Mouse (Mus musculus) myocyte (in vitro differentiated cells): ENCODE results near the gene Mtx1. TPM values are rescaled to one million over a fixed set of nuclear protein-coding genes. Genes with fewer than 3 reads are reported as not detected.

Experiments used
- H3K27me3 ChIP-seq: one replicate; pipeline ENCODE4 v1.6.1; 2011; ENCODE audit not compliant: control insufficient read depth, insufficient read depth, insufficient read length
- H3K36me3 ChIP-seq: one replicate; pipeline ENCODE4 v1.6.1; 2011; ENCODE audit not compliant: control insufficient read depth, insufficient read depth
- H3K4me2 ChIP-seq: one replicate; pipeline ENCODE4 v1.6.1; 2011; ENCODE audit warnings: low read depth, control low read depth
- H3K4me3 ChIP-seq: one replicate; pipeline ENCODE4 v1.5.1; 2011; ENCODE audit warnings: mild to moderate bottlenecking, control low read depth, moderate library complexity
- H3K79me2 ChIP-seq: one replicate; pipeline ENCODE4 v1.6.1; 2011; ENCODE audit not compliant: control insufficient read depth, insufficient read depth
- H3ac ChIP-seq: one replicate; pipeline ENCODE4 v1.6.1; 2011; ENCODE audit not compliant: control insufficient read depth, insufficient read length
- CEBPB ChIP-seq: IDR thresholded peaks from 2 replicates; pipeline ENCODE4 v1.6.1; 2011; ENCODE audit warnings: mild to moderate bottlenecking, moderate library complexity; ENCODE audit not compliant: poor library complexity, insufficient read depth, severe bottlenecking
- E2F4 ChIP-seq: IDR thresholded peaks from one replicate; pipeline ENCODE4 v1.6.1; 2011; ENCODE audit warnings: mild to moderate bottlenecking, control low read depth, moderate library complexity; ENCODE audit not compliant: insufficient read depth
- MAX ChIP-seq: IDR thresholded peaks from one replicate; pipeline ENCODE4 v1.6.1; 2011; ENCODE audit warnings: low read depth, mild to moderate bottlenecking, control low read depth
- MYOD1 ChIP-seq, 3 experiments: IDR thresholded peaks; one replicate each; pipeline ENCODE4 v1.6.1; 2011; ENCODE audit warnings: control low read depth in 2 of 3, low read depth in 2 of 3, mild to moderate bottlenecking in 2 of 3, moderate library complexity in 1 of 3; ENCODE audit not compliant: insufficient read length in 2 of 3, control insufficient read depth in 1 of 3
- MYOG ChIP-seq, 3 experiments: IDR thresholded peaks; one replicate each; pipeline ENCODE4 v1.6.1; 2011; ENCODE audit warnings: control low read depth in 2 of 3, low read depth in 2 of 3, mild to moderate bottlenecking in 2 of 3; ENCODE audit not compliant: insufficient read length in 2 of 3, control insufficient read depth in 1 of 3, insufficient read depth in 1 of 3
- POLR2A ChIP-seq: IDR thresholded peaks from one replicate; pipeline ENCODE4 v1.6.1; 2011; ENCODE audit warnings: low read depth, mild to moderate bottlenecking, control low read depth, moderate library complexity; ENCODE audit not compliant: insufficient read length
- POLR2AphosphoS2 ChIP-seq: IDR thresholded peaks from one replicate; pipeline ENCODE4 v1.6.1; 2011; ENCODE audit warnings: low read depth, control low read depth; ENCODE audit not compliant: insufficient read length
- REST ChIP-seq: IDR thresholded peaks from one replicate; pipeline ENCODE4 v1.6.1; 2011; ENCODE audit warnings: mild to moderate bottlenecking, control low read depth, moderate library complexity; ENCODE audit not compliant: insufficient read depth, insufficient read length
- SRF ChIP-seq: IDR thresholded peaks from one replicate; pipeline ENCODE4 v1.6.1; 2011; ENCODE audit warnings: low read depth; ENCODE audit not compliant: control insufficient read depth, insufficient read length
- TCF12 ChIP-seq: IDR thresholded peaks from one replicate; pipeline ENCODE4 v1.6.1; 2011; ENCODE audit warnings: mild to moderate bottlenecking, control low read depth; ENCODE audit not compliant: poor library complexity, insufficient read depth, severe bottlenecking
- TCF3 ChIP-seq: IDR thresholded peaks from one replicate; pipeline ENCODE4 v1.6.1; 2011; ENCODE audit warnings: low read depth, control low read depth; ENCODE audit not compliant: insufficient read length
- USF1 ChIP-seq: IDR thresholded peaks from one replicate; pipeline ENCODE4 v1.6.1; 2011; ENCODE audit warnings: low read depth, mild to moderate bottlenecking, control low read depth, moderate library complexity
- polyA plus RNA-seq: library from polyadenylated mRNA; unstranded; fragments of >200 nt; fragmentation: generic; extraction: Trizol; gene quantifications from one replicate; pipeline ENCODE4 v1.2.1, GENCODE M21; 2012; ENCODE audit warnings: missing spikeins

Gene Mtx1
- polyA plus RNA-seq, 1 experiment, result 114 TPM

GRCm38 (mm10) chr3:89202253-89203141 is 24.4 kb downstream of the Mtx1 start, which contains the start of gene Gba:
TSS of gene Gba (plus strand) at chr3:89202928.
- Histone ChIP-seq H3K79me2 (peaks cover 6% of the 10 kb centered on the region), H3K27me3 (no peaks in the 10 kb centered on the region), H3K4me3 (peak within 1 kb of the TSS; percentile 29), H3ac (no peak within 1 kb of the TSS), H3K36me3 (peaks cover 5% of the 10 kb centered on the region), H3K4me2 (peak within 1 kb of the TSS; percentile 93)
- TF ChIP-seq TCF3 (no peak), MYOG (IDR thresholded peaks at IDR 0.05; ENCODE audit: control insufficient read depth in 1 of 3, insufficient read depth in 1 of 3, insufficient read length in 2 of 3, low read depth in 2 of 3) (no peak), USF1 (peak; percentile 100), CEBPB (0 out of 2 replicates have a peak, but pooled peaks have one; percentile 19), TCF12 (no peak)

- no peaks in the 10 kb centered on the region for H3K27me3 ChIP-seq
- H3ac ChIP-seq, result no peak overlapping the region
- no peak overlapping the region for H3K4me2 ChIP-seq
- no peak overlapping the region for H3K4me3 ChIP-seq
- H3K79me2 ChIP-seq, result peaks cover 6% of the 10 kb centered on the region
- no peaks in the 10 kb centered on the region for H3K36me3 ChIP-seq
- TF ChIP-seq POLR2A, result no peak
Measured at GRCm38 (mm10) chr3:89199839-89200238, 27.0 kb downstream of the Mtx1 start.

GRCm38 (mm10) chr3:89195979-89196877 is 30.7 kb downstream of the Mtx1 start:
- H3ac ChIP-seq, result no peak overlapping the region
- H3K4me2 ChIP-seq, result peak overlapping the region; percentile 80
- no peaks in the 10 kb centered on the region for H3K79me2 ChIP-seq
- TF ChIP-seq POLR2A (peak; percentile 78), POLR2AphosphoS2 (peak; percentile 86), REST (no peak), MYOG (IDR thresholded peaks at IDR 0.05; ENCODE audit: control insufficient read depth in 1 of 3, insufficient read depth in 1 of 3, insufficient read length in 2 of 3, low read depth in 2 of 3) (no peak)
- H3K4me3 ChIP-seq, result peak overlapping the region; percentile 31
- H3K36me3 ChIP-seq, result no peaks in the 10 kb centered on the region
- no peaks in the 10 kb centered on the region for H3K27me3 ChIP-seq

GRCm38 (mm10) chr3:89193853-89194252 is 33.0 kb downstream of the Mtx1 start:
- no peak for TF ChIP-seq POLR2AphosphoS2
- no peak for TF ChIP-seq USF1
- TF ChIP-seq MAX, result no peak
- TF ChIP-seq MYOD1 (IDR thresholded peaks at IDR 0.05; ENCODE audit: control insufficient read depth in 1 of 3, insufficient read length in 2 of 3, low read depth in 2 of 3), result no peak
- TF ChIP-seq REST, result no peak
- TF ChIP-seq TCF12, result no peak
- TF ChIP-seq POLR2A, result no peak
- no peak for TF ChIP-seq TCF3
- no peak for TF ChIP-seq SRF
- TF ChIP-seq E2F4, result no peak
- TF ChIP-seq CEBPB, result no peak
- no peak for TF ChIP-seq MYOG (IDR thresholded peaks at IDR 0.05; ENCODE audit: control insufficient read depth in 1 of 3, insufficient read depth in 1 of 3, insufficient read length in 2 of 3, low read depth in 2 of 3)
- no peak overlapping the region for H3K4me2 ChIP-seq
- no peak overlapping the region for H3K4me3 ChIP-seq
- H3K79me2 ChIP-seq, result no peaks in the 10 kb centered on the region
- no peaks in the 10 kb centered on the region for H3K36me3 ChIP-seq
- H3ac ChIP-seq, result no peak overlapping the region
- H3K27me3 ChIP-seq, result no peaks in the 10 kb centered on the region

GRCm38 (mm10) chr3:89193351-89193750 is 33.5 kb downstream of the Mtx1 start:
- H3K4me3 ChIP-seq, result no peak overlapping the region
- H3K27me3 ChIP-seq, result no peaks in the 10 kb centered on the region
- H3ac ChIP-seq, result no peak overlapping the region
- no peaks in the 10 kb centered on the region for H3K79me2 ChIP-seq
- no peak for TF ChIP-seq CEBPB
- TF ChIP-seq USF1, result no peak
- TF ChIP-seq TCF3, result no peak
- no peak for TF ChIP-seq POLR2AphosphoS2
- no peak for TF ChIP-seq SRF
- TF ChIP-seq MYOD1 (IDR thresholded peaks at IDR 0.05; ENCODE audit: control insufficient read depth in 1 of 3, insufficient read length in 2 of 3, low read depth in 2 of 3), result no peak
- TF ChIP-seq REST, result no peak
- TF ChIP-seq E2F4, result no peak
- no peak for TF ChIP-seq MAX
- no peak for TF ChIP-seq TCF12
- no peak for TF ChIP-seq MYOG (IDR thresholded peaks at IDR 0.05; ENCODE audit: control insufficient read depth in 1 of 3, insufficient read depth in 1 of 3, insufficient read length in 2 of 3, low read depth in 2 of 3)
- TF ChIP-seq POLR2A, result no peak
- no peak overlapping the region for H3K4me2 ChIP-seq
- no peaks in the 10 kb centered on the region for H3K36me3 ChIP-seq
